Mouse (Mus musculus) liver, embryonic 11.5 days (tissue): ENCODE measurements at regions not wholly inside any gene's neighbourhood (a gene's known extent, or its start where the extent isn't known, plus 50 kb on each side); places are given as distances from the start of the nearest gene placed in this dataset.

Experiments used
- ATAC-seq: fragments of 200-750 bp; cut with Nextera tagmentation; replicated peaks from 2 replicates; pipeline ENCODE4 v1.8.0; 2017; ENCODE audit warnings: moderate number of reproducible peaks, mild to moderate bottlenecking, moderate TSS enrichment, moderate library complexity; ENCODE audit not compliant: low FRiP score
- DNase-seq: peaks from one replicate; pipeline ENCODE4 v3.0.0-alpha.2; 2017; ENCODE audit warnings: low spot score
- H3K27ac ChIP-seq: fragments of 300-500 bp; sonication (generic); 2 replicates; pipeline ENCODE4 v1.5.1; 2014; ENCODE audit warnings: mild to moderate bottlenecking, low read depth, low read length, control low read depth
- H3K27me3 ChIP-seq: fragments of 300-500 bp; sonication (generic); replicated peaks from 2 replicates; pipeline ENCODE4 v1.6.1; 2014; ENCODE audit warnings: low read length, mixed read lengths; ENCODE audit not compliant: control insufficient read depth, insufficient read depth
- H3K36me3 ChIP-seq: fragments of 300-500 bp; sonication (generic); 2 replicates; pipeline ENCODE4 v1.6.1; 2014; ENCODE audit warnings: mild to moderate bottlenecking, low read length, moderate library complexity, mixed read lengths; ENCODE audit not compliant: control insufficient read depth, insufficient read depth
- H3K4me1 ChIP-seq: fragments of 300-500 bp; sonication (generic); replicated peaks from 2 replicates; pipeline ENCODE4 v1.6.1; 2014; ENCODE audit warnings: low read length, mixed read lengths; ENCODE audit not compliant: control insufficient read depth, insufficient read depth
- H3K4me2 ChIP-seq: fragments of 300-500 bp; sonication (generic); 2 replicates; pipeline ENCODE4 v1.6.1; 2014; ENCODE audit warnings: mild to moderate bottlenecking, control low read depth, moderate library complexity
- H3K4me3 ChIP-seq: fragments of 300-500 bp; sonication (generic); 2 replicates; pipeline ENCODE4 v1.5.1; 2014; ENCODE audit warnings: low read depth, low read length, control low read depth
- H3K9ac ChIP-seq: fragments of 300-500 bp; sonication (generic); 2 replicates; pipeline ENCODE4 v1.6.1; 2014; ENCODE audit warnings: low read depth, low read length, control low read depth
- H3K9me3 ChIP-seq: fragments of 300-500 bp; sonication (generic); 2 replicates; pipeline ENCODE4 v1.6.1; 2016; ENCODE audit warnings: low read length, inconsistent platforms, mixed read lengths; ENCODE audit not compliant: control insufficient read depth
- whole genome bisulfite sequencing: fragments of 180-500 bp; shearing (Covaris S2); extraction: QIAGEN DNeasy Blood & Tissue Kit; methylation state at CpG from one replicate; pipeline ENCODE4 v1.1.7; 2014; 5-methylcytosine and 5-hydroxymethylcytosine counted together

DNA sequence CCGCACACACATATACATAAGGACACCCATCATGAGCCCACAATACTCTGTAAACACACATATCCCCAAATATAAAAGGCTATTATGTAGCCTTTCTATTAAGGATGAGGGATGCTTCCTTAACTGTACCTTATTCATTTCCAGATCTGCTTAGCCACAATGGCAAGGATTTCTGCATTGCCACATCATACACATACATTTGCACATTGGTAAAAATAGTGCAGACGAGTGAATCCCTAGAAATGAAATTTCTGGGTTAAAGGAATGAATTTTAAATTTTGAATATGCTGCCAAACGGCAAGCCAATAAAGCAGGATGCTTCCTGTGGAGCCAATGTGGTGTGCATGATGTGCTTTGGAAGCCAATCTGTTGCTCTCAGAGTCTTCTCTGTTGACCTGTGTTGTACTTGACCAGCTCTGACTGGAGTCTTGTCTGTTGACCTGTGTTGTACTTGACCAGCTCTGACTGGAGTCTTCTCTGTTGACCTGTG lies 201.5 kb upstream of the Ift57 start:
- WGBS: 80% methylated on average over 3 of the region's 3 CpGs
- ATAC-seq (no peak), DNase-seq (no peak)
- Histone ChIP-seq H3K4me1 (no peaks in the 10 kb centered on the region), H3K4me2 (no peak overlapping the region), H3K9me3 (0 out of 2 replicates have a peak, but pooled peaks cover 2% of the 10 kb centered on the region), H3K36me3 (no peaks in the 10 kb centered on the region), H3K9ac (no peak overlapping the region), H3K4me3 (no peak overlapping the region), H3K27me3 (no peaks in the 10 kb centered on the region), H3K27ac (no peak overlapping the region)

DNA sequence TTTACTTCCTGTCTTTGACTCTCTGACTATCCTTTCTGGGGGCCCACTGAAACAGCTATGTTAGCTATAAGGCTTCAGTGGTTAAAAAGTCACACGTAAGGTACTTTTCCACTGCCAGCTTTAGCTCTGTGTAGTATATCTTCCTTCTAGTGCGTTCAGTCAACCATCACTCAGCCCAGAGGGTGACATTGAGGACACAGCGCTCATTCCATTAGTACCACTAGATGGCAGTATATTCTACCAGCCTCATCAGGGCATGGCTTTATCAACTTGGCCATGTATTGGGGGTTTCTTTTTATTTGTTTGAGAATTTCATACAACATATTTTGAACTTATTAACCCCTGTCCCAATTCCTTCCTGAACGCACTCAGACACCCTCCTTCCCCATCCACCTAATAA lies 198.2 kb upstream of the Ift57 start:
- no peak for DNase-seq
- no peaks in the 10 kb centered on the region for H3K27me3 ChIP-seq
- no peak overlapping the region for H3K4me2 ChIP-seq
- H3K9me3 ChIP-seq: 0 out of 2 replicates have a peak, but pooled peaks cover 2% of the 10 kb centered on the region
- no peaks in the 10 kb centered on the region for H3K4me1 ChIP-seq
- no peaks in the 10 kb centered on the region for H3K36me3 ChIP-seq
- ATAC-seq: 0 out of 2 replicates have a peak, but pooled peaks have one; percentile 56
- H3K9ac ChIP-seq: no peak overlapping the region
- no peak overlapping the region for H3K27ac ChIP-seq
- 40% methylated on average over 4 of the region's 4 CpGs for WGBS
- H3K4me3 ChIP-seq: no peak overlapping the region

DNA sequence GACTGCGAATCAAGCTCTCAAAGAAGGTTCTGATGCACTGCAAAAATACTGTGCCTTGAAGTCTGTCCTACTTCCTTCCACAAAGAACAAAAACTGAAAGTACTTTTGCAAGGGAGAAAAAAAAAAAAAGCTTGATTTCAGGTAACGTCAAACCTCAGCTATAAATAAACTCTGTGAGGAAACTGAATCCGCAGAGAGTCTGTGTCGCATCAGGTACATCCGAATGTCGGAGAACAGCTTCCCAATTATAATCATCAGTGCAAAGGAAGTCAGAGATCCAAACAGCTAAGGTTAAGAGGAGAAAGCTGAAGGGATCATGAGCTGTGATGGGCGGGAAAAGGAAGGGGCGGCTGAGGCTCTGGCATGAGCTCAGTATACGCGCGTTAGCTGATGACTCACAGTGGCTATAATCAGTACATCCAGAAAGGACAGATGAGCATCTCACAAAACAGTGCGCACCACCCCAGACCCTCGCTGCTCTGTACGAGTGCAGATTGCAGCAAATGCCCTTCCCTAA lies 195.1 kb upstream of the Ift57 start:
- WGBS: 64% methylated on average over 14 of the region's 14 CpGs
- H3K9me3 ChIP-seq: no peaks in the 10 kb centered on the region

DNA sequence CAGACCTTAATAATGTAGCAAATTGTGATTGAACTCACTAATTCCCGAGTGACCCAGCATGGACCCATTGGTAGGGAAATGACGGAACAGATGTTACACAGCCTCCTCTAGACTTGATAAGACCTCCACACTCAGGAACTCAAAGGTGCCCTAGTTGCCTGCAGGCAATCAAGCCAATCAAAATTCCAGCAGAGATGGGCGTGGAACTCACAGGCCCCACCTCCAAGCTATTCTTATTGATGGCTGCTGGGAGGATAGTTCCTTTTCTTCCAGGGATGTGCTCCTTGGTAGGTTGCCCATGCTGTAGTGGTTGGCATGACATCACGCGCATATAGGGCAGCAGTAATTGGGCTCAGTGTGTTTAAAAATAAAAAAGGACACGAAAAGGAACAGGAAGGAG lies 194.4 kb upstream of the Ift57 start:
- no peaks in the 10 kb centered on the region for H3K4me1 ChIP-seq
- ATAC-seq: no peak
- H3K9ac ChIP-seq: no peak overlapping the region
- no peaks in the 10 kb centered on the region for H3K36me3 ChIP-seq
- 76% methylated on average over 6 of the region's 6 CpGs for WGBS
- H3K27me3 ChIP-seq: no peaks in the 10 kb centered on the region
- H3K9me3 ChIP-seq: no peaks in the 10 kb centered on the region
- H3K4me3 ChIP-seq: no peak overlapping the region
- no peak for DNase-seq
- H3K4me2 ChIP-seq: no peak overlapping the region
- no peak overlapping the region for H3K27ac ChIP-seq

More for the DNA sequence above, 195.1 kb upstream of the Ift57 start:
- Histone ChIP-seq H3K36me3 (no peaks in the 10 kb centered on the region), H3K9ac (no peak overlapping the region), H3K4me2 (no peak overlapping the region), H3K4me1 (no peaks in the 10 kb centered on the region), H3K27ac (no peak overlapping the region), H3K4me3 (no peak overlapping the region), H3K27me3 (no peaks in the 10 kb centered on the region)
- DNase-seq: no peak
- ATAC-seq: no peak

DNA sequence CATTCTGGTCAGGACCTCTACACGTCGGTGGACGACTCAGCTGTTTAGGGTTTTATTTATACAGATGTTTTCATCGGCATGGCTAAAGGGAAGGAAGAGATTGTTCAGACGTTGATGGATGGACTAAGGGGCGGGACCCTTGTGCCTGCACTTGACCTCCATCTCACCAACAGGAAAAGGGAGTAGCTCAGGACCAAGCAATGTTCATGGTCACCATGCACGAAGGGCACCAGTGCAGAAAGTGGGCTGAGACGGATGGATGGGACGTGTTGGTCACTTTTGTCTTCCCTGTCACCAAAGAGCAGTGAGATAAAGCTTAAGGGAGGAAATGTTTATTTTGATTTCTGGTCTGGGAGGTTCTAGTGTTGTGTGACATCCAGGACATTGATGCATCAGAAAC lies 193.8 kb upstream of the Ift57 start:
- Histone ChIP-seq H3K4me2 (no peak overlapping the region), H3K4me3 (no peak overlapping the region), H3K27me3 (no peaks in the 10 kb centered on the region), H3K36me3 (no peaks in the 10 kb centered on the region), H3K9ac (no peak overlapping the region), H3K4me1 (no peaks in the 10 kb centered on the region), H3K27ac (no peak overlapping the region), H3K9me3 (no peaks in the 10 kb centered on the region)
- ATAC-seq (peak; percentile 45; the same call in 1 of the 2 replicates), DNase-seq (no peak)
- 68% methylated on average over 9 of the region's 9 CpGs for WGBS

DNA sequence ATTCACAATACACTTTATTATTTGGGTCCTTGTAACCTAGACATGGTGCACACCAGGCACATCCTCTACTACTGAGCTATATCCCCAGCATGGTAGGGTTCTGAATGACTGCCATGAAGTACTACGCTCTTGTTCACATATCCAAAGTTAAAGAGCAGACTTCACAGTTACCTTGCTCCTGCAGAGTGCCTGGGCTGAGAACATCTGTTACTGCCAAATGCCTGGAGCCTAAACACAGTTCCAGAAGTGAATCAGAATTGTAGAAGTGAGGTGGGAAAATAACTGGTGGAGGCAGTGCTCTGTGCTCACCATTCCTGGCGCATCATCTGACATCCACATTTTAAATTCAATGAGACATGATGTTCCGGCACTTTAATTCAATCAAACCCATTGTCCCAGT lies 180.2 kb upstream of the Ift57 start:
- no peak for DNase-seq
- ATAC-seq: no peak
- H3K27ac ChIP-seq: no peak overlapping the region

DNA sequence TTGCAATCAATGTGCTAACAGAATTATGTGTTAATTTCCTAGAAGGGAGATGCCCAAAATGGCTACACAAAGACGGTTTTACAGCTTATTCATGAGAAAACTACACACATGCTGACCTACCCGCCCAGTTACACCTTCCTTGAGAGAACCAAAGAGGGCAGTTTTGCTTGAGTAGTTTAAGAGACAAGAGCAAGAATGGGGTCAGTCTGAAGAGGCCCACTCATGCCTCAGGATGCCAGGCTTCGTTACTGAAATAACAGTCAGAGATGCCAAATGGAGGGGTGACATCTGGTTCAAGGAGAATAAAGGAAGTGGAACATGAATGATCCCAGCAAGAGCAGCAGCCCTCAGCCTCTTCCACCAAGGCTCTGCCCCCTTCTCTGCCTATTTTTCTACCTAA lies 178.6 kb upstream of the Ift57 start:
- no peak overlapping the region for H3K4me2 ChIP-seq
- H3K9ac ChIP-seq: no peak overlapping the region
- H3K4me1 ChIP-seq: no peaks in the 10 kb centered on the region
- no peak overlapping the region for H3K4me3 ChIP-seq
- DNase-seq (no peak), ATAC-seq (no peak)
- H3K27me3 ChIP-seq: no peaks in the 10 kb centered on the region
- no peaks in the 10 kb centered on the region for H3K36me3 ChIP-seq
- no peak overlapping the region for H3K27ac ChIP-seq
- 73% methylated on average over 3 of the region's 3 CpGs for WGBS
- H3K9me3 ChIP-seq: no peaks in the 10 kb centered on the region

More for the DNA sequence above, 180.2 kb upstream of the Ift57 start:
- H3K4me2 ChIP-seq: no peak overlapping the region
- H3K36me3 ChIP-seq: no peaks in the 10 kb centered on the region
- no peaks in the 10 kb centered on the region for H3K4me1 ChIP-seq
- H3K4me3 ChIP-seq: no peak overlapping the region
- H3K9me3 ChIP-seq: no peaks in the 10 kb centered on the region
- H3K27me3 ChIP-seq: no peaks in the 10 kb centered on the region
- no peak overlapping the region for H3K9ac ChIP-seq
- WGBS: 92% methylated on average over 3 of the region's 3 CpGs

DNA sequence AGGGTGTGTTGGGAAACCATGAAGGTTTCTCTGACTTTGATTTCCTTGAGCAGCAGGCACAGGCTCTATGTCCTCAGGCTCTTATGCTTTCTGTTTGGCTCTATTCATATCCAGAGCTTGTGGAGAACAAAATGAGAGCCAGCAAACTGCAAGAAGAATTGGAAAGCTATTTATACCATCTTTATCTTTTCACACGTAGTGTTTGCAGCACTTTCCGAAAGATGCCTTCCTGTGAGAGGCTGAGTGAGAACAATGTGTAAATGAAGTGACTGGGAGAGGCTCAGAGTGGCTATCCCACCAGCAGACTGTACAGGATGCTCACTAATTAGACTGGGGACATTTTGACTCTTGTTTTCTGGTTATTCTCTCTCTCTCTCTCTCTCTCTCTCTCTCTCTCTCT lies 177.3 kb upstream of the Ift57 start:
- 38% methylated on average over 2 of the region's 2 CpGs for WGBS
- no peaks in the 10 kb centered on the region for H3K36me3 ChIP-seq
- DNase-seq (no peak), ATAC-seq (no peak)
- no peaks in the 10 kb centered on the region for H3K9me3 ChIP-seq
- no peak overlapping the region for H3K4me2 ChIP-seq
- no peak overlapping the region for H3K9ac ChIP-seq
- H3K4me1 ChIP-seq: no peaks in the 10 kb centered on the region
- no peak overlapping the region for H3K4me3 ChIP-seq
- no peak overlapping the region for H3K27ac ChIP-seq
- no peaks in the 10 kb centered on the region for H3K27me3 ChIP-seq

DNA sequence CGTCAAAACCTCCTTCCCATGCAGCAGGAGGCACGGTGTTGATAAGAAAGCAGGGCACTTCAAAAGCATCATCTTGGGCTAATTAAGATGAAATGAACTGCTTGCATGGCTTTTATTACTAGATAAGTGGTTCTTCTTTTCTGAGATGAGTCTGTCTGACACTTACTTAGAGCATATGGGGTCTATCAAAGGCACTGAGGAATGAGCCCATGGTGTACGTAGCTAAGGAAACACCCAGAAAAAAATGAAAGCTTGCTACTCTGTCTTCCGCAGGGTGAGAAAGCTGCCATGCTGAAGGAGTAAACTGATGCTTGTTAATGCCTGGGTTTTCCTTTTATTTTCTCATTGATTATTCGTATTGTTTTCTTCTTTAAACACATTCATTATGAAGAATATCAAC lies 176.5 kb upstream of the Ift57 start:
- Histone ChIP-seq H3K9ac (no peak overlapping the region), H3K4me1 (no peaks in the 10 kb centered on the region), H3K27me3 (no peaks in the 10 kb centered on the region), H3K4me3 (no peak overlapping the region), H3K36me3 (no peaks in the 10 kb centered on the region), H3K9me3 (no peaks in the 10 kb centered on the region), H3K4me2 (no peak overlapping the region), H3K27ac (no peak overlapping the region)
- DNase-seq (no peak), ATAC-seq (no peak)
- 60% methylated on average over 5 of the region's 5 CpGs for WGBS
